Mouse (Mus musculus) bone marrow, adult 2 months (tissue): ENCODE data around the gene Phf3.

Experiments used
- CTCF ChIP-seq: fragments of 200-500 bp; IDR thresholded peaks from 2 replicates; pipeline ENCODE4 v1.5.1; 2011; ENCODE audit warnings: low read length, control low read depth; ENCODE audit not compliant: control insufficient read depth, insufficient read depth
- POLR2A ChIP-seq: fragments of 200-500 bp; IDR thresholded peaks from 2 replicates; pipeline ENCODE4 v1.6.1; 2011; ENCODE audit warnings: low read depth, mild to moderate bottlenecking, control low read depth, low read length, borderline replicate concordance; ENCODE audit not compliant: control insufficient read depth

DNA sequence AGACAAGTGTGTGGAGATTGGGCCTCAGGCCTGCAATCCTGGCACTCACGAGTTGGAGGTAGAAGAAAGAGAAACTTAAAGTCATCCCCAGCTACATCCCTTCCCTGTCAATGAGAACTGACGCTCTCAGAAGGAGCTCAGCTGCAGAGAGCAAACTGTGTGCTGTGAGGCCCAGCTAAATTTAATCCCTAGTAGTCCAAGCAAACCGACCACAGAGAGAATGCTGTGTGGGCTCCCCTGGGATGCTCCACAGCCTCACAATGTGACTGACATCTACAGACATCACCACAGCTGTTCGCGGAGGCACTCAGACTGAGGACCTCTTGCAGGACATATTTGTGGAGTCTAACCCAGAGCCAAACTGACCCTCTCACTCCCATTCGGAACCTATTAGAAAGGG, 54.3 kb downstream of the Phf3 start:
- no peak for TF ChIP-seq CTCF
- no peak for TF ChIP-seq POLR2A
